Mouse (Mus musculus): Measurements from ENCODE around the gene Adamts16. TPM values are rescaled to one million over a fixed set of nuclear protein-coding genes. Genes with fewer than 3 reads are reported as not detected.

The Adamts16 gene
- polyA plus RNA-seq, 1 experiment from 2014 or later, result 0.25 TPM

- DNase-seq (ENCODE audit: low spot score), result no peak
- H3K4me3 ChIP-seq, result no peak overlapping the region
- no peaks in the 10 kb centered on the region for H3K27me3 ChIP-seq (ENCODE audit: low read depth, poor library complexity, severe bottlenecking)
- no peaks in the 10 kb centered on the region for H3K36me3 ChIP-seq
- H3K9me3 ChIP-seq (replicated peaks), result no peaks in the 10 kb centered on the region
- no peaks in the 10 kb centered on the region for H3K4me1 ChIP-seq
- H3K27ac ChIP-seq (replicated peaks), result no peak overlapping the region
- WGBS, result 68% methylated on average over 8 of the region's 8 CpGs
These were observed 17.9 kb downstream of the Adamts16 start for GRCm38 (mm10) chr13:70823757-70824156.

- H3K4me1 ChIP-seq, result no peaks in the 10 kb centered on the region
- H3K27me3 ChIP-seq (ENCODE audit: low read depth, poor library complexity, severe bottlenecking), result no peaks in the 10 kb centered on the region
- no peak overlapping the region for H3K4me3 ChIP-seq
- 82% methylated on average over 5 of the region's 5 CpGs for WGBS
- DNase-seq (ENCODE audit: low spot score), result no peak
- H3K9me3 ChIP-seq (replicated peaks), result no peaks in the 10 kb centered on the region
- no peaks in the 10 kb centered on the region for H3K36me3 ChIP-seq
- no peak overlapping the region for H3K27ac ChIP-seq (replicated peaks)
These were observed 22.6 kb downstream of the Adamts16 start for GRCm38 (mm10) chr13:70818982-70819381.

GRCm38 (mm10) chr13:70814423-70814822, 27.2 kb downstream of the Adamts16 start:
- Histone ChIP-seq H3K27ac (replicated peaks) (no peak overlapping the region), H3K36me3 (no peaks in the 10 kb centered on the region)
- WGBS, result 62% methylated on average over 3 of the region's 3 CpGs

GRCm38 (mm10) chr13:70805506-70805905, 36.1 kb downstream of the Adamts16 start:
- WGBS, result 90% methylated on average over 3 of the region's 3 CpGs
- Histone ChIP-seq H3K4me1 (no peaks in the 10 kb centered on the region), H3K27ac (replicated peaks) (no peak overlapping the region), H3K27me3 (ENCODE audit: low read depth, poor library complexity, severe bottlenecking) (no peaks in the 10 kb centered on the region), H3K9me3 (replicated peaks) (no peaks in the 10 kb centered on the region), H3K4me3 (no peak overlapping the region), H3K36me3 (no peaks in the 10 kb centered on the region)
- DNase-seq (ENCODE audit: low spot score), result no peak

More at GRCm38 (mm10) chr13:70814423-70814822, 27.2 kb downstream of the Adamts16 start:
- H3K4me1 ChIP-seq, result no peaks in the 10 kb centered on the region
- no peak overlapping the region for H3K4me3 ChIP-seq
- no peaks in the 10 kb centered on the region for H3K27me3 ChIP-seq (ENCODE audit: low read depth, poor library complexity, severe bottlenecking)
- no peaks in the 10 kb centered on the region for H3K9me3 ChIP-seq (replicated peaks)
- no peak for DNase-seq (ENCODE audit: low spot score)

- WGBS, result 89% methylated on average over 1 of the region's 1 CpGs
- no peaks in the 10 kb centered on the region for H3K36me3 ChIP-seq
These were observed 38.8 kb downstream of the Adamts16 start for GRCm38 (mm10) chr13:70802849-70803248.

GRCm38 (mm10) chr13:70799322-70799721, 42.3 kb downstream of the Adamts16 start:
- 71% methylated on average over 3 of the region's 3 CpGs for WGBS
- no peaks in the 10 kb centered on the region for H3K36me3 ChIP-seq
- no peaks in the 10 kb centered on the region for H3K27me3 ChIP-seq (ENCODE audit: low read depth, poor library complexity, severe bottlenecking)
- peaks cover 4% of the 10 kb centered on the region for H3K4me1 ChIP-seq
- H3K4me3 ChIP-seq, result no peak overlapping the region
- DNase-seq (ENCODE audit: low spot score), result no peak
- H3K27ac ChIP-seq (replicated peaks), result no peak overlapping the region
- H3K9me3 ChIP-seq (replicated peaks), result no peaks in the 10 kb centered on the region

More at GRCm38 (mm10) chr13:70802849-70803248, 38.8 kb downstream of the Adamts16 start:
- no peaks in the 10 kb centered on the region for H3K27me3 ChIP-seq (ENCODE audit: low read depth, poor library complexity, severe bottlenecking)
- H3K9me3 ChIP-seq (replicated peaks), result no peaks in the 10 kb centered on the region
- no peak overlapping the region for H3K27ac ChIP-seq (replicated peaks)
- no peak overlapping the region for H3K4me3 ChIP-seq
- no peaks in the 10 kb centered on the region for H3K4me1 ChIP-seq
- DNase-seq (ENCODE audit: low spot score), result no peak

GRCm38 (mm10) chr13:70798396-70798795, 43.2 kb downstream of the Adamts16 start:
- DNase-seq (ENCODE audit: low spot score), result no peak
- no peaks in the 10 kb centered on the region for H3K9me3 ChIP-seq (replicated peaks)
- H3K36me3 ChIP-seq, result no peaks in the 10 kb centered on the region
- no peak overlapping the region for H3K4me3 ChIP-seq
- H3K27ac ChIP-seq (replicated peaks), result no peak overlapping the region
- WGBS, result 86% methylated on average over 5 of the region's 5 CpGs
- H3K4me1 ChIP-seq, result peaks cover 8% of the 10 kb centered on the region
- H3K27me3 ChIP-seq (ENCODE audit: low read depth, poor library complexity, severe bottlenecking), result no peaks in the 10 kb centered on the region

GRCm38 (mm10) chr13:70794074-70794572, 47.5 kb downstream of the Adamts16 start:
- H3K4me1 ChIP-seq, result peaks cover 8% of the 10 kb centered on the region
- H3K27ac ChIP-seq (replicated peaks), result no peak overlapping the region
- 63% methylated on average over 8 of the region's 8 CpGs for whole genome bisulfite sequencing
- H3K36me3 ChIP-seq, result no peaks in the 10 kb centered on the region
- DNase-seq (ENCODE audit: low spot score), result peak; percentile 28
- H3K27me3 ChIP-seq (ENCODE audit: low read depth, poor library complexity, severe bottlenecking), result no peaks in the 10 kb centered on the region
- H3K4me3 ChIP-seq, result no peak overlapping the region
- no peaks in the 10 kb centered on the region for H3K9me3 ChIP-seq (replicated peaks)

GRCm38 (mm10) chr13:70793660-70794059, 48.0 kb downstream of the Adamts16 start:
- DNase-seq (ENCODE audit: low spot score), result no peak
- Histone ChIP-seq H3K9me3 (replicated peaks) (no peaks in the 10 kb centered on the region), H3K4me3 (no peak overlapping the region), H3K27ac (replicated peaks) (no peak overlapping the region), H3K27me3 (ENCODE audit: low read depth, poor library complexity, severe bottlenecking) (no peaks in the 10 kb centered on the region), H3K36me3 (no peaks in the 10 kb centered on the region), H3K4me1 (peaks cover 8% of the 10 kb centered on the region)
- 75% methylated on average over 4 of the region's 4 CpGs for WGBS

- Histone ChIP-seq H3K36me3 (no peaks in the 10 kb centered on the region), H3K4me3 (no peak overlapping the region), H3K9me3 (replicated peaks) (no peaks in the 10 kb centered on the region), H3K27me3 (ENCODE audit: low read depth, poor library complexity, severe bottlenecking) (no peaks in the 10 kb centered on the region), H3K27ac (replicated peaks) (no peak overlapping the region), H3K4me1 (peaks cover 8% of the 10 kb centered on the region)
- no peak for DNase-seq (ENCODE audit: low spot score)
- 93% methylated on average over 7 of the region's 7 CpGs for WGBS
These were observed 48.7 kb downstream of the Adamts16 start for GRCm38 (mm10) chr13:70792950-70793349.

GRCm38 (mm10) chr13:70789806-70790205, 51.8 kb downstream of the Adamts16 start:
- WGBS, result 75% methylated on average over 1 of the region's 1 CpGs

GRCm38 (mm10) chr13:70789022-70789421, 52.6 kb downstream of the Adamts16 start:
- Histone ChIP-seq H3K4me3 (no peak overlapping the region), H3K27ac (replicated peaks) (no peak overlapping the region), H3K36me3 (no peaks in the 10 kb centered on the region), H3K9me3 (replicated peaks) (no peaks in the 10 kb centered on the region), H3K27me3 (ENCODE audit: low read depth, poor library complexity, severe bottlenecking) (no peaks in the 10 kb centered on the region), H3K4me1 (peaks cover 1% of the 10 kb centered on the region; the same call in 1 of the 2 replicates)
- WGBS, result 75% methylated on average over 1 of the region's 1 CpGs
- DNase-seq (ENCODE audit: low spot score), result no peak

More at GRCm38 (mm10) chr13:70789806-70790205, 51.8 kb downstream of the Adamts16 start:
- no peak for DNase-seq (ENCODE audit: low spot score)
- H3K27ac ChIP-seq (replicated peaks), result no peak overlapping the region
- peaks cover 8% of the 10 kb centered on the region for H3K4me1 ChIP-seq
- no peak overlapping the region for H3K4me3 ChIP-seq
- no peaks in the 10 kb centered on the region for H3K36me3 ChIP-seq
- no peaks in the 10 kb centered on the region for H3K9me3 ChIP-seq (replicated peaks)
- H3K27me3 ChIP-seq (ENCODE audit: low read depth, poor library complexity, severe bottlenecking), result no peaks in the 10 kb centered on the region

GRCm38 (mm10) chr13:70785078-70785477, 56.5 kb downstream of the Adamts16 start:
- no peak overlapping the region for H3K4me3 ChIP-seq
- H3K36me3 ChIP-seq, result no peaks in the 10 kb centered on the region
- WGBS, result 90% methylated on average over 2 of the region's 2 CpGs
- H3K9me3 ChIP-seq (replicated peaks), result no peaks in the 10 kb centered on the region
- DNase-seq (ENCODE audit: low spot score), result no peak
- H3K27ac ChIP-seq (replicated peaks), result no peak overlapping the region
- H3K27me3 ChIP-seq (ENCODE audit: low read depth, poor library complexity, severe bottlenecking), result no peaks in the 10 kb centered on the region
- H3K4me1 ChIP-seq, result 0 out of 2 replicates have a peak, but pooled peaks cover 3% of the 10 kb centered on the region

GRCm38 (mm10) chr13:70784126-70784525, 57.5 kb downstream of the Adamts16 start:
- Histone ChIP-seq H3K4me1 (0 out of 2 replicates have a peak, but pooled peaks cover 5% of the 10 kb centered on the region), H3K36me3 (no peaks in the 10 kb centered on the region), H3K4me3 (no peak overlapping the region), H3K9me3 (replicated peaks) (no peaks in the 10 kb centered on the region), H3K27ac (replicated peaks) (no peak overlapping the region), H3K27me3 (ENCODE audit: low read depth, poor library complexity, severe bottlenecking) (no peaks in the 10 kb centered on the region)
- DNase-seq (ENCODE audit: low spot score), result no peak
- WGBS, result 76% methylated on average over 5 of the region's 5 CpGs

All from midbrain, embryonic 10.5 days (tissue).